Mouse (Mus musculus) duodenum, adult 2 months (tissue): ENCODE measurements around the gene Rnf19b. TPM values are rescaled to one million over a fixed set of nuclear protein-coding genes. Genes with fewer than 3 reads are reported as not detected.

ENCODE experiments used
- polyA plus RNA-seq: library from polyadenylated mRNA; depleted of rRNA; stranded (reverse); fragments of >200 nt; gene quantifications from 2 replicates; pipeline ENCODE4 v1.2.3, GENCODE M21; 2012; ENCODE audit warnings: low replicate concordance; rRNA removed

Gene Rnf19b
- polyA plus RNA-seq = 117 and 194 TPM in 2 replicates

DNA sequence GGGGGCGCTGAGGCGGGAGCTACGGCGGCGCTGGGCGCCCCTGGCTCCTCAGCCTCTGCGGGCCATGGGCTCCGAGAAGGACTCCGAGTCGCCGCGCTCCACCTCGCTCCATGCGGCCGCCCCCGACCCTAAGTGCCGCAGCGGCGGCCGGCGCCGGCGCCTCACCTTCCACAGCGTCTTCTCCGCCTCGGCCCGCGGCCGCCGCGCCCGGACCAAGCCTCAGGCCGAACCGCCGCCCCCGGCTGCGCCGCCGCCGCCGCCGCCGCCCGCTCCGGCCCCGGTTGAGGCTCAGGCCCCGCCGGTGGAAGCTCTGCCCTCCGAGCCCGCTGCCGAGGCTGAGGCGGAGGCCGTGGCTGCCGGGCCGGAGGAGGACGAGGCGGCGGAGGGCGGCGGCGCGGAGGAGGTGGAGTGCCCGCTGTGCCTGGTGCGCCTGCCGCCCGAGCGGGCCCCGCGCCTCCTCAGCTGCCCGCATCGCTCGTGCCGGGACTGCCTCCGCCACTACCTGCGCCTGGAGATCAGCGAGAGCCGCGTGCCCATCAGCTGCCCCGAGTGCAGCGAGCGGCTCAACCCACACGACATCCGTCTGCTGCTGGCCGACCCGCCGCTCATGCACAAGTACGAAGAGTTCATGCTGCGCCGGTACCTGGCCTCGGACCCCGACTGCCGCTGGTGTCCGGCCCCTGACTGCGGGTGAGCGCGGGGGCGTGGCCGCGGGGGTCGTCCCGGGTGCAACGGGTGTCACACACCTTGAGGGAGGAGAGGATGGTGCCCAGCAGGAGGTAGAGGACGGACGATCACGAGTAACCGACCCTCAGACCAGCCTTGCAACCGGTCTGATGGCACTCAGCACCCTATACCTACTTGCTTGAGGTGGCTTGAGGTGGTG lies at the start of gene Rnf19b:
Gene Rnf19b (plus strand): TSS at position 65 of the 886 bp plus-strand sequence.

GRCm38 (mm10) chr4:129105356-129105755 lies 47.3 kb downstream of the Rnf19b start, which contains the start of gene Tmem54:
Gene Tmem54 (plus strand): TSS chr4:129105548.

DNA sequence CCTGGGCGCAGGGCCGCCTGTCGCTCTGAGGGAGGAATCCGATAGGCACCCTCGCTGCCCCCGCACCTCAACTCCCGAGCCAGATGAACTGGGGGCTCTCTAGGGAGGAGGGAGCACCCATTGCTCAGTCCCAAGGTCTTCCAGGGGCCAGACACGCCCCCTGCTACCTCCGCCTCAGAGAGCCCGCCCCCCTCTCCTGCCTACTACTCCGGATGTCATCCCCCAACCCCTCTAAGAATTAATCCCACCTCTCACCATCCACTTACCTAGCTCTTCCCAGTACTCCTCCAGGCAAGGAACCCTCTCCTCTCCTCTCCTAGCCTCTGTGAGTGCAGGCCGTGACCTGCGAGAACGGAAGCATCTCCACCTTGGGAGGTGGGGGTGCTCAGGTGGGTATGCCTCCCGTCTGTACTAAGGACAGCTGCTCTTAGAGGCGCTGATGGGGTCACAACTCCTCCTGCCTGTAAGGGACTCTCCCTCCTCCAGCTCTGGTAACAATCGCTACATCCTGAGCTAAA lies 63.6 kb downstream of the Rnf19b start, which contains the start of gene Hpca:
Gene Hpca (minus strand): TSS at position 468 of the 518 bp plus-strand sequence.

Other genes with a start within 250 kb of the Rnf19b start
- 3.9 and 4.5 TPM in 2 replicates for gene Trim62, start 174.7 kb upstream of the Rnf19b start, polyA plus RNA-seq
- gene Azin2, start 95.8 kb upstream of the Rnf19b start, polyA plus RNA-seq = 2.5 and 3.8 TPM in 2 replicates
- gene Ak2, start 66.3 kb upstream of the Rnf19b start, polyA plus RNA-seq = 99.9 and 120 TPM in 2 replicates
- 651 and 940 TPM in 2 replicates for gene Tmem54, start 47.3 kb downstream of the Rnf19b start, polyA plus RNA-seq
- gene Hpca, start 63.8 kb downstream of the Rnf19b start, polyA plus RNA-seq = 0.69 and 1.1 TPM in 2 replicates
- gene Fndc5, start 78.7 kb downstream of the Rnf19b start, polyA plus RNA-seq = 0.42 and 1.1 TPM in 2 replicates
- 2.1 and 2.7 TPM in 2 replicates for gene S100pbp, start 131.5 kb downstream of the Rnf19b start, polyA plus RNA-seq
- 3.4 and 4.1 TPM in 2 replicates for gene Yars, start 131.5 kb downstream of the Rnf19b start, polyA plus RNA-seq
- gene C77080, start 203.1 kb downstream of the Rnf19b start, polyA plus RNA-seq = 158 and 230 TPM in 2 replicates
- gene Sync, start 229.3 kb downstream of the Rnf19b start, polyA plus RNA-seq = 0.19 and 0.27 TPM in 2 replicates